Mouse (Mus musculus) bone marrow macrophage, adult 2 months (primary cell): ENCODE data around the gene Cog5.

Experiments
- CTCF ChIP-seq: IDR thresholded peaks from 2 replicates; pipeline ENCODE4 v1.5.1; 2012; ENCODE audit warnings: low read depth, mild to moderate bottlenecking, low read length, moderate library complexity
- POLR2A ChIP-seq: IDR thresholded peaks from 2 replicates; pipeline ENCODE4 v1.6.1; 2012; ENCODE audit warnings: mild to moderate bottlenecking, low read depth, low read length, borderline replicate concordance

DNA sequence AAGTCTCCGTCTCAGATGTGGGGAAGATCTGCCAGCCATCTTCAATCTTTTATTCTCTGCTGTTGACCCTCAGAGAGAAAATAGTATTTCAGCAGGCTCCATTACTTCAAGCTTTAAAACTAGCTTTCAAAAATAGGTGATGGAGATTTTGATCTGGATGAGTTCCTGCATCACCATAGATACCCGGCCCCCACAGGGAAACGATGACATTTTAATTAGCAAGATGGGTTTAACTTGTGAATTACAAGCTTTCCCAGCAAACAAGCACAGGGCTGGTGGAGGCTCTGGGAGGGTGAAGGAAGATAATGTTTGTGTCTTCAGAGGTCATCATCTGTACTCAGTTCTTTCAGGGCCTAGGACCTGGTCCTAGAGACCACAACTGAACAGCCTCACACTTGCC, 118.9 kb downstream of the Cog5 start:
- no peak for TF ChIP-seq POLR2A
- TF ChIP-seq CTCF = no peak
